Mouse (Mus musculus): ENCODE measurements around the gene Irf2bp1.

DNA sequence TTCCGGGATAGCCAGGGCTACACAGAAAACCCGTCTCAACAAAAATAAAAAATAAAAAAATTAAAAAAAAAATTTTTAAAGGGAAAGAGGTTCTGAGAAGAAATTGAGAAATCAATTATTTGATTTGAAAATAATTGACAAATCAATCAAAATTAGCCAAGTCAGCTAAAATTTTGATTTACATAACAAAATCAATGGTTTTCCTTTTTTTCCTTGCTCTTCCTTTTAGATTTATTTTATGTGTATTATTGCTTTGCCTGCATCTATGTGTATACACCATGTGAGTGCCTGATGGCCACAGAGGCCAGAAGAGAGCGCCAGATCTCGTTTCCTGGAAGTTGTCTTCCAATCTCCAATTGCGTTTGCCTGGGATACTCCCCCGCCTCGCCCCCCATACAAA lies 14.1 kb downstream of the Irf2bp1 start:
- TF ChIP-seq CTCF (IDR thresholded peaks at IDR 0.05) (no peak), EP300 (IDR thresholded peaks at IDR 0.05) (no peak)
